Mouse (Mus musculus) heart, embryonic 16.5 days (tissue): ENCODE results near the gene Foxg1. TPM values are rescaled to one million over a fixed set of nuclear protein-coding genes. Genes with fewer than 3 reads are reported as not detected.
A peak's percentile ranks its signal among the peaks of the same experiment; 100 is the strongest.

ENCODE experiments used
- ATAC-seq: fragments of 200-750 bp; cut with Nextera tagmentation; replicated peaks from 2 replicates; pipeline ENCODE4 v1.8.0; 2017; ENCODE audit warnings: moderate number of reproducible peaks; ENCODE audit not compliant: insufficient read depth, low FRiP score; ENCODE audit errors: extremely low read depth
- H3K27ac ChIP-seq: fragments of 300-500 bp; sonication (generic); 2 replicates; pipeline ENCODE4 v1.5.1; 2014; ENCODE audit warnings: mild to moderate bottlenecking, low read length, control low read depth, moderate library complexity
- H3K27me3 ChIP-seq: fragments of 300-500 bp; sonication (generic); 2 replicates; pipeline ENCODE4 v1.6.1; 2014; ENCODE audit warnings: low read length, mixed read lengths; ENCODE audit not compliant: control insufficient read depth, insufficient read depth
- H3K36me3 ChIP-seq: fragments of 300-500 bp; sonication (generic); 2 replicates; pipeline ENCODE4 v1.6.1; 2014; ENCODE audit not compliant: control insufficient read depth, insufficient read depth
- H3K4me1 ChIP-seq: fragments of 300-500 bp; sonication (generic); 2 replicates; pipeline ENCODE4 v1.6.1; 2014; ENCODE audit warnings: low read length, mixed read lengths; ENCODE audit not compliant: control insufficient read depth, insufficient read depth
- H3K4me2 ChIP-seq: fragments of 300-500 bp; sonication (generic); 2 replicates; pipeline ENCODE4 v1.6.1; 2014; ENCODE audit warnings: low read depth, mild to moderate bottlenecking, control low read depth, low read length
- H3K4me3 ChIP-seq: fragments of 300-500 bp; sonication (generic); 2 replicates; pipeline ENCODE4 v1.5.1; 2014; ENCODE audit warnings: mild to moderate bottlenecking, control low read depth, low read length
- H3K9ac ChIP-seq: fragments of 300-500 bp; sonication (generic); 2 replicates; pipeline ENCODE4 v1.6.1; 2014; ENCODE audit warnings: low read length, control low read depth
- H3K9me3 ChIP-seq: fragments of 300-500 bp; sonication (generic); replicated peaks from 2 replicates; pipeline ENCODE4 v1.6.1; 2016; ENCODE audit warnings: low read length; ENCODE audit not compliant: control insufficient read depth
- WGBS: fragments of 180-500 bp; shearing (Covaris S2); extraction: QIAGEN DNeasy Blood & Tissue Kit; methylation state at CpG from one replicate; pipeline ENCODE4 v1.1.7; 2014; 5-methylcytosine and 5-hydroxymethylcytosine counted together
- polyA plus RNA-seq: library from polyadenylated mRNA; unstranded; fragments of >200 nt; fragmentation: Nextera tagmentation; extraction: Ambion mirVana; gene quantifications from 2 replicates; pipeline ENCODE4 v1.2.1, GENCODE M21; 2015

Gene Foxg1
- 0.12 and 0.38 TPM in 2 replicates for polyA plus RNA-seq

GRCm38 (mm10) chr12:49382565-49383520 lies at the start of gene Foxg1:
Gene Foxg1, plus strand, starts transcription at chr12:49382660.
- WGBS: under 1% methylated on average over 61 of the region's 61 CpGs
- H3K4me1 ChIP-seq: peaks cover 2% of the 10 kb centered on the region; the same call in 1 of the 2 replicates
- peaks cover 82% of the 10 kb centered on the region for H3K27me3 ChIP-seq
- no peak within 1 kb of the TSS for H3K27ac ChIP-seq
- ATAC-seq: no peak
- H3K4me2 ChIP-seq: peak within 1 kb of the TSS; percentile 57
- peak within 1 kb of the TSS; percentile 48 for H3K4me3 ChIP-seq
- H3K9ac ChIP-seq: no peak within 1 kb of the TSS; the same call in 1 of the 2 replicates
- H3K9me3 ChIP-seq: 0 out of 2 replicates have a peak, but pooled peaks cover 2% of the 10 kb centered on the region
- H3K36me3 ChIP-seq: no peaks in the 10 kb centered on the region

- no peaks in the 10 kb centered on the region for H3K9me3 ChIP-seq
- no peak for ATAC-seq
- no peaks in the 10 kb centered on the region for H3K27me3 ChIP-seq
- H3K4me2 ChIP-seq: no peak overlapping the region
- H3K9ac ChIP-seq: no peak overlapping the region
- 83% methylated on average over 10 of the region's 10 CpGs for WGBS
- H3K4me3 ChIP-seq: no peak overlapping the region
- no peaks in the 10 kb centered on the region for H3K36me3 ChIP-seq
- H3K4me1 ChIP-seq: no peaks in the 10 kb centered on the region
- H3K27ac ChIP-seq: no peak overlapping the region
Observed at GRCm38 (mm10) chr12:49349697-49350096, 32.8 kb upstream of the Foxg1 start.

- H3K9ac ChIP-seq: no peak overlapping the region
- H3K9me3 ChIP-seq: no peaks in the 10 kb centered on the region
- 43% methylated on average over 1 of the region's 1 CpGs for WGBS
- H3K4me1 ChIP-seq: no peaks in the 10 kb centered on the region
- no peak for ATAC-seq
- H3K4me2 ChIP-seq: no peak overlapping the region
- no peak overlapping the region for H3K27ac ChIP-seq
- H3K27me3 ChIP-seq: peaks cover 31% of the 10 kb centered on the region
- H3K36me3 ChIP-seq: no peaks in the 10 kb centered on the region
- no peak overlapping the region for H3K4me3 ChIP-seq
Observed at GRCm38 (mm10) chr12:49368931-49369330, 13.5 kb upstream of the Foxg1 start.

GRCm38 (mm10) chr12:49372170-49372569 lies 10.3 kb upstream of the Foxg1 start:
- H3K4me3 ChIP-seq: no peak overlapping the region
- no peaks in the 10 kb centered on the region for H3K4me1 ChIP-seq
- H3K27me3 ChIP-seq: peaks cover 59% of the 10 kb centered on the region

GRCm38 (mm10) chr12:49373176-49373575 lies 9.3 kb upstream of the Foxg1 start:
- Histone ChIP-seq H3K27me3 (peaks cover 67% of the 10 kb centered on the region), H3K4me2 (no peak overlapping the region), H3K9ac (no peak overlapping the region), H3K36me3 (no peaks in the 10 kb centered on the region), H3K4me1 (no peaks in the 10 kb centered on the region), H3K9me3 (no peaks in the 10 kb centered on the region), H3K4me3 (no peak overlapping the region), H3K27ac (no peak overlapping the region)
- ATAC-seq: no peak
- 10% methylated on average over 5 of the region's 5 CpGs for WGBS

More at GRCm38 (mm10) chr12:49372170-49372569, 10.3 kb upstream of the Foxg1 start:
- Histone ChIP-seq H3K9me3 (no peaks in the 10 kb centered on the region), H3K9ac (no peak overlapping the region), H3K27ac (no peak overlapping the region), H3K36me3 (no peaks in the 10 kb centered on the region), H3K4me2 (no peak overlapping the region)
- no peak for ATAC-seq

- Histone ChIP-seq H3K36me3 (no peaks in the 10 kb centered on the region), H3K4me1 (no peaks in the 10 kb centered on the region), H3K27me3 (peaks cover 75% of the 10 kb centered on the region), H3K27ac (no peak overlapping the region), H3K9me3 (no peaks in the 10 kb centered on the region), H3K4me3 (peak overlapping the region; percentile 53), H3K9ac (no peak overlapping the region), H3K4me2 (peak overlapping the region; percentile 71)
- WGBS: 2% methylated on average over 24 of the region's 24 CpGs
- no peak for ATAC-seq
Observed at GRCm38 (mm10) chr12:49373821-49374605, 8.4 kb upstream of the Foxg1 start.

GRCm38 (mm10) chr12:49374606-49374995 lies 7.9 kb upstream of the Foxg1 start:
- H3K9me3 ChIP-seq: no peaks in the 10 kb centered on the region
- ATAC-seq: no peak
- no peak overlapping the region for H3K27ac ChIP-seq
- under 1% methylated on average over 14 of the region's 14 CpGs for WGBS
- H3K4me3 ChIP-seq: peak overlapping the region; percentile 53
- H3K27me3 ChIP-seq: peaks cover 81% of the 10 kb centered on the region
- H3K4me1 ChIP-seq: no peaks in the 10 kb centered on the region
- H3K36me3 ChIP-seq: no peaks in the 10 kb centered on the region
- no peak overlapping the region for H3K9ac ChIP-seq
- peak overlapping the region; percentile 71 for H3K4me2 ChIP-seq

- no peak overlapping the region for H3K4me2 ChIP-seq
- peaks cover 86% of the 10 kb centered on the region for H3K27me3 ChIP-seq
- no peak for ATAC-seq
- H3K27ac ChIP-seq: no peak overlapping the region
- no peaks in the 10 kb centered on the region for H3K9me3 ChIP-seq
- no peaks in the 10 kb centered on the region for H3K36me3 ChIP-seq
- no peak overlapping the region for H3K9ac ChIP-seq
- 5% methylated on average over 15 of the region's 15 CpGs for WGBS
- no peaks in the 10 kb centered on the region for H3K4me1 ChIP-seq
- H3K4me3 ChIP-seq: no peak overlapping the region
Observed at GRCm38 (mm10) chr12:49375427-49376317, 6.8 kb upstream of the Foxg1 start.
